Mouse (Mus musculus): ENCODE measurements at regions not wholly inside any gene's neighbourhood (a gene's known extent, or its start where the extent isn't known, plus 50 kb on each side); places are given as distances from the start of the nearest gene placed in this dataset.
"Not testable (repeated sequence)": the region's sequence is repeated elsewhere in the genome, so short reads cannot be mapped to it uniquely, and the experiment has no call there.

DNA sequence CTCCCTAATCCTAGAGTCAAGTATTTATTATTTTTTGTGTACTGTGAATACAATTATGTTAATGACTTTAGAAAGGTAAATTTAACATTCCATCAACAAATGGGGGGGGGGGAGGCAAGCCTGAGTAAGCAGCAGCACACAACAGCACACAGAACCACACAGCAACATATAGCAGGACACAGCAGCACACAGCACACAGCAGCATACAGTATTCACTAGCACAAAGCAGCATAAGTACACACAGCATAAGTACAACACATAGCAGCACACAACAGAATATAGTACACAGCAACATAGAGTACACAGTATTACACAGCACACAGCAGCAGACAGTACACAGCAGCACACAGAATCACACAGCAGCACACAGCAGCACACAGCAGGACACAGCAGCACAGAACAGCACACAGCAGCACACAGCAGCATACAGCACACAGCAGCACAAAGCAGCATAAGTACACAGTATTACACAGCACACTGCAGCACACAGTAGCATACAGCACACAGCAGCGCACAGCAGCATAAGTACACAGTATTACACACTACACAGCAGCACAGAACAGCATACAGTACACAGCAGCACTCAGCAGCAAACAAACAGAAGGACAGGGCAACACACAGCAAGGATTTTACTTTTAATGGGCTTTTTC is 605.7 kb downstream of the Tbl1xr1 start:
- 83% methylated on average over 1 of the region's 1 CpGs for WGBS
- ATAC-seq (ENCODE audit: low FRiP score) = no peak
- Histone ChIP-seq H3K9ac (ENCODE audit: low read depth, low read length) (no peak overlapping the region), H3K27me3 (ENCODE audit: control insufficient read depth, insufficient read depth, low read length) (no peaks in the 10 kb centered on the region), H3K9me3 (ENCODE audit: control insufficient read depth, low read length) (no peaks in the 10 kb centered on the region), H3K27ac (ENCODE audit: low read depth, low read length) (no peak overlapping the region), H3K4me1 (replicated peaks; ENCODE audit: control insufficient read depth, insufficient read depth, low read length) (no peaks in the 10 kb centered on the region), H3K36me3 (ENCODE audit: control insufficient read depth, insufficient read depth, low read length) (no peaks in the 10 kb centered on the region), H3K4me2 (replicated peaks; ENCODE audit: low read depth, low read length) (no peak overlapping the region), H3K4me3 (ENCODE audit: low read depth, low read length) (no peak overlapping the region)
- DNase-seq (ENCODE audit: low spot score) = no peak

- Histone ChIP-seq H3K4me1 (replicated peaks; ENCODE audit: control insufficient read depth, insufficient read depth, low read length) (no peaks in the 10 kb centered on the region), H3K9me3 (ENCODE audit: control insufficient read depth, low read length) (no peaks in the 10 kb centered on the region), H3K4me2 (replicated peaks; ENCODE audit: low read depth, low read length) (no peak overlapping the region), H3K9ac (ENCODE audit: low read depth, low read length) (no peak overlapping the region), H3K27ac (ENCODE audit: low read depth, low read length) (no peak overlapping the region), H3K4me3 (ENCODE audit: low read depth, low read length) (no peak overlapping the region), H3K36me3 (ENCODE audit: control insufficient read depth, insufficient read depth, low read length) (no peaks in the 10 kb centered on the region), H3K27me3 (ENCODE audit: control insufficient read depth, insufficient read depth, low read length) (no peaks in the 10 kb centered on the region)
- no peak for DNase-seq (ENCODE audit: low spot score)
- no peak for ATAC-seq (ENCODE audit: low FRiP score)
Measured at GRCm38 (mm10) chr3:22699317-22699716, 622.9 kb downstream of the Tbl1xr1 start.

- not testable (repeated sequence) for H3K27me3 ChIP-seq (ENCODE audit: control insufficient read depth, insufficient read depth, low read length); H3K4me2 ChIP-seq (replicated peaks; ENCODE audit: low read depth, low read length); H3K4me1 ChIP-seq (replicated peaks; ENCODE audit: control insufficient read depth, insufficient read depth, low read length); DNase-seq (ENCODE audit: low spot score); H3K27ac ChIP-seq (ENCODE audit: low read depth, low read length); H3K9ac ChIP-seq (ENCODE audit: low read depth, low read length); H3K36me3 ChIP-seq (ENCODE audit: control insufficient read depth, insufficient read depth, low read length); H3K9me3 ChIP-seq (ENCODE audit: control insufficient read depth, low read length); H3K4me3 ChIP-seq (ENCODE audit: low read depth, low read length); ATAC-seq (ENCODE audit: low FRiP score)
- WGBS = 86% methylated on average over 5 of the region's 5 CpGs
Measured at GRCm38 (mm10) chr3:22701486-22701885, 625.0 kb downstream of the Tbl1xr1 start.

- no peaks in the 10 kb centered on the region for H3K9me3 ChIP-seq (ENCODE audit: control insufficient read depth, low read length)
- H3K27me3 ChIP-seq (ENCODE audit: control insufficient read depth, insufficient read depth, low read length) = no peaks in the 10 kb centered on the region
- DNase-seq (ENCODE audit: low spot score) (no peak), ATAC-seq (ENCODE audit: low FRiP score) (0 out of 2 replicates have a peak, but pooled peaks have one; percentile 22)
- no peak overlapping the region for H3K27ac ChIP-seq (ENCODE audit: low read depth, low read length)
- no peak overlapping the region for H3K9ac ChIP-seq (ENCODE audit: low read depth, low read length)
- no peaks in the 10 kb centered on the region for H3K36me3 ChIP-seq (ENCODE audit: control insufficient read depth, insufficient read depth, low read length)
- no peaks in the 10 kb centered on the region for H3K4me1 ChIP-seq (replicated peaks; ENCODE audit: control insufficient read depth, insufficient read depth, low read length)
- H3K4me3 ChIP-seq (ENCODE audit: low read depth, low read length) = no peak overlapping the region
- WGBS = 83% methylated on average over 16 of the region's 17 CpGs
- no peak overlapping the region for H3K4me2 ChIP-seq (replicated peaks; ENCODE audit: low read depth, low read length)
Measured at GRCm38 (mm10) chr3:22705673-22706072, 629.2 kb downstream of the Tbl1xr1 start.

GRCm38 (mm10) chr3:22745026-22745425 is 668.6 kb downstream of the Tbl1xr1 start:
- no peaks in the 10 kb centered on the region for H3K27me3 ChIP-seq (ENCODE audit: control insufficient read depth, insufficient read depth, low read length)
- no peak overlapping the region for H3K4me2 ChIP-seq (replicated peaks; ENCODE audit: low read depth, low read length)
- no peak overlapping the region for H3K9ac ChIP-seq (ENCODE audit: low read depth, low read length)
- no peaks in the 10 kb centered on the region for H3K9me3 ChIP-seq (ENCODE audit: control insufficient read depth, low read length)
- ATAC-seq (ENCODE audit: low FRiP score) = no peak; the same call in 1 of the 2 replicates
- no peak overlapping the region for H3K4me3 ChIP-seq (ENCODE audit: low read depth, low read length)
- H3K36me3 ChIP-seq (ENCODE audit: control insufficient read depth, insufficient read depth, low read length) = no peaks in the 10 kb centered on the region
- H3K27ac ChIP-seq (ENCODE audit: low read depth, low read length) = no peak overlapping the region
- H3K4me1 ChIP-seq (replicated peaks; ENCODE audit: control insufficient read depth, insufficient read depth, low read length) = no peaks in the 10 kb centered on the region
- no peak for DNase-seq (ENCODE audit: low spot score)
